Mouse (Mus musculus) gastrocnemius, adult 8-10 months (tissue): ENCODE results near the gene Swi5. TPM values are rescaled to one million over a fixed set of nuclear protein-coding genes. Genes with fewer than 3 reads are reported as not detected.

Experiments used
- DNase-seq, 2 experiments: peaks; one replicate each; pipeline ENCODE4 v3.0.0; 2022; ENCODE audit warnings: low spot score in 2 of 2
- total RNA-seq, 4 experiments: library from RNA; stranded (reverse); gene quantifications; 2 replicates each; pipeline ENCODE4 v1.2.4; 2022

Gene Swi5
- 100 to 1,000 TPM; 137 to 150 (median 140) TPM for total RNA-seq

DNA sequence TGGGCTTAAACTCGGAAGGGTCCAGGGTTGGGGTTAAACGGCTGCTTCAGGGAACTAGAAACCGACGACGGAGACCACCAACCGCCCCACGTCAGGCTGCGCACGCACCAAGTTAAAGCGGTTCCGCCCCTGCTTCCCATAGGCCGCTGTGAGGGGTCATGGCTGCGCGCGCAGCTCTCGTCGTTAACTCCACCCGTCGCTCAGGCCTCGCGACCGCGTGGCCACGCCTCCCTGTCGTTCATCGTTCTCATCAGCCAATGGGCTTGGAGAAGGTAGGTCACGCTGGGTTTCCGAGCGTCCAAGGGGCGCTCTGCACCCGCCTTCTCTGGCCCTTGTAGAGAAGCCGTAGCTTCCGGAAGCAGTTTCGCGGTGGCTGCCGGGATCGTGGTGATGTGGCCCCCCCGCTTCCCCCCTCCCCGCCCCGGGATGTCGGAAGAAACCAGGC, at the start of gene Swi5:
Gene Swi5, minus strand, starts transcription at position 153 of the 445 bp plus-strand sequence.
- peak; percentile 96 to 98 for DNase-seq

DNA sequence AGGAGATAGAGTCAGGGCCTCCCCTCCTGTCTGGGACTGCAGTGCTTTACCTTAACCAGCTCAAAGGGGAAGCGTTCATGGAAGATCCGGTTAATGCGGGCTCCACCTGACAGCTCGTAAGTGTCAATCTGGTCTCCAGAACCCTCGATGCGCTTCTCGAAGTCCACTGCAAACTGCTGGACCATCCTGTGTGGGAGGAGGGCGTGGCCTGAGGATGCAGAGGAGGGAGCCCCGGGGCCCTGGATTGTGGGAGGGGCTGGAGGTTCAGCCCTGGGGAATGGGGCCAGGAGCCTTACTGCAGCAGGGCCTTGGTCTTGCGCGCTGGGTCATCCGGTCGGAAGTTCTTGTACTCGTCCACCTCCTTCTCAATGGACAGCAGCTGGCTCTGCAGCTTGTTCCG, 48.0 kb upstream of the Swi5 start:
- DNase-seq, result no peak

DNA sequence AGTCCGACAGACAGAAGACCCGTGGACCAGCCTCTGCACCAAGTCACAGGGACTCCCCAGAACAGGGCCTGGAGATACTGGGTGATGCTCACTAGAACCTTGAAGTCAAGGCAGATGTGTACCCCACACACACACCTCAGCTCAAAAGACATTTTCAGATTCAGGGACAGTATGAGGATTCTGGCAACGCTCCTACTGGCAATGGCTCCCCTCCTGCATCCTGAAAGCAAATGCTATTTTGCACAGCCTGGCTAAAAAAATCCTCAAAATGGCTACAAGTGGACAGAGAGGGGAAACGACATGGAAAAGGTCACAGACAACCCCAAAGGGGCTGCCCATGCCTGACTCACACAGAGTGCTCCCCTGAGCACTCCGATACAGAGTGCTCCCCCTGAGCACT, 44.3 kb upstream of the Swi5 start:
- no peak for DNase-seq

DNA sequence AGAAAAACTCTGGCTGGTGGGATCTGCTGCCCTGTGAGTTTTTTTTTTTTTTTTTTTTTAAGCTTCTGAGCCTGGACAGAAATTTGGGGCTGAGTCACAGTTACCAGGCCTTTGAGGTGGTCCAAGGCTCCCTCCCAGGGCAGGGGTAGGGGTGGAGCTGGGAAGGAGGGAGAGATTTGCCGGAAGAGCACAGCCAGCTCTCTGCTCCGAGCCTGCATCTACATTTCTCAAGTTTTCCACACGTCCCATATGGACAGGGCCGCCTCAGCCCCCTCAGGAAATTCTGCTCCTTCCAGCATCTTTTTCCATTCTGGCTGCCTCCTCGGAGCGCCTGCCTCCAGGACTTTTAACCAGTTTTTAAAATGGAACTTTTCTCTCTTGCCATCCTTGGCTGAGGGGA, 41.7 kb upstream of the Swi5 start:
- DNase-seq, result no peak

DNA sequence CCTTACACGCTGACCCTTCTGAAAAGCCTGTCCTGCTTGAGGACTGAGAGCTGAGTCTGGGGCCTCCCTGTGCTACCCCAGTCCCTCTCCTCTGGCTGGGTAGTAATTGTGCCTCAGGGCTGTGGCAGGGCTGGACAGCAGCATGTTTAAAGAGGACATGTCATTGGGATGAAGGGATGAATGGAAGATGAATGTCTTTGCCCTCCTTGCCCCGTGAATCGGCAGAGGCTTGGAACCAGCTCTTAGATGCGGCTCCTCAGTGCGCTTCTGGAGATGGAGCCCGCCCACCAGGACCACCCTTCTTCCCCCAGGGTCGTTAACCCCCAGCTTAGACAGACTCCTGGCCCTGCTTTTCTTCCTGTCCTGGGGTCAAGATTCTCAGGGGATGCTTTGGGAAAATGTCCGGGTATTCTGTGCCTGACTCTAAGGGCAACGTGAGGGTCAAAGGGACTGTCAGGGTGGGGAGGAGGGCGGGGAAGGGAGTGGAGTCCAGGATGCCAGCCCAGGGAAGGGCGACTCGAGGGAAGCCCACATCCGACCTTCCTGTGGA, 41.1 kb upstream of the Swi5 start:
- no peak for DNase-seq

DNA sequence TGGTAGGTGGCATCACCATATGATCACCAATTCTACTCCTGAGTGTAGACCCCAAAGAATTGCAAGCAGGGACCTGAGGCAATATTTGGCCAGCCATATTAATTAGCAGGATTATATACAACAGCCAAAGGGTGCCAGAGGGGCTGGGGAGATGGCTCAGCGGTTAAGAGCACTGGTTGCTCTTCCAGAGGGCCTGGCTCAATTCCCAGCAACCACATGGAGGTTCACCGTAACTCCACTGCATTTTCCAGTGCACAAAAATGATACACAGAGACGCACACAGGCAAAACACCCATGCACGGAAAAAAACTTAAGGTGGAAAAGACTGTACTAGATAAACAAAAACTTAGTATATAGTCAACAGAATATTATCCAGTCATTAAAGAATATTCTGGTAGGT, 39.3 kb upstream of the Swi5 start:
- no peak for DNase-seq

DNA sequence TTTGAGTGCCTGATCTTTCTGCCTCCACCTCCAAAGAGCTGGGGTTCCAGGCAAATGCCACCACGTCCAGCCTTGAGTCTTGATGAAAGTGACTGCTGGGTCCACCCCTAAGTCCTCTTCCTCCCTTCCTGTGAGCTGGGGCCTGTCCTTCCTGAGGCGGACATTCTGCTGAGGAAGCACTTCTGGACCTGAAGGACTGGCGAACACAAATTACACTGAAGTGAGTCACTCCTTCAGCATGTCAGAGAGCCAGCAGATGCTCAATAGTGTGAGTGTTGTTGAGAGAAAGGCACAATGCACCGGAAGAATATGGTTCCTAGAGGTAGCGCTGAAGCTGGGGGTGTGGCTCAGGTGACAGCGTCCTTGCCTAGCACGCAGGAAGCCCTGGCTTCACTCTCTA, 37.5 kb upstream of the Swi5 start:
- DNase-seq, result no peak

DNA sequence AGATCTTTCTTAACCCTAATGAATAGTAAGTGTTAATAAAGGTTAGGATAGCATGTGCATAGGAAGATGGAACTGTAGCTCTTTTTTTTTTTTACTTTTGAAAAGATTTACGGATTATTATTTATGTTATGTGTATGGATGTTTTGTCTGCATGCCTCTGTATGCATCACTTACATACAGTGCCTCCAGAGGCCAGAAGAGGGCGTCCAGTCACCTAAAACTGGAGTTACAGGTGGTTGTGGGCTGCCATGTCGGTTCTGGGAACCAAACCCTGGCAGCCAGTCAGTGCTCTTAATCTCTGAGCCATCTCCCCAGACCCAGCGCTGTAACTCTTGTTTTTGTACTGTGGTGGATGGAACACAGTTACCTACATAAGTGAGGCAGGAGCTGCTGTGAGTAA, 36.4 kb upstream of the Swi5 start:
- DNase-seq, result no peak

DNA sequence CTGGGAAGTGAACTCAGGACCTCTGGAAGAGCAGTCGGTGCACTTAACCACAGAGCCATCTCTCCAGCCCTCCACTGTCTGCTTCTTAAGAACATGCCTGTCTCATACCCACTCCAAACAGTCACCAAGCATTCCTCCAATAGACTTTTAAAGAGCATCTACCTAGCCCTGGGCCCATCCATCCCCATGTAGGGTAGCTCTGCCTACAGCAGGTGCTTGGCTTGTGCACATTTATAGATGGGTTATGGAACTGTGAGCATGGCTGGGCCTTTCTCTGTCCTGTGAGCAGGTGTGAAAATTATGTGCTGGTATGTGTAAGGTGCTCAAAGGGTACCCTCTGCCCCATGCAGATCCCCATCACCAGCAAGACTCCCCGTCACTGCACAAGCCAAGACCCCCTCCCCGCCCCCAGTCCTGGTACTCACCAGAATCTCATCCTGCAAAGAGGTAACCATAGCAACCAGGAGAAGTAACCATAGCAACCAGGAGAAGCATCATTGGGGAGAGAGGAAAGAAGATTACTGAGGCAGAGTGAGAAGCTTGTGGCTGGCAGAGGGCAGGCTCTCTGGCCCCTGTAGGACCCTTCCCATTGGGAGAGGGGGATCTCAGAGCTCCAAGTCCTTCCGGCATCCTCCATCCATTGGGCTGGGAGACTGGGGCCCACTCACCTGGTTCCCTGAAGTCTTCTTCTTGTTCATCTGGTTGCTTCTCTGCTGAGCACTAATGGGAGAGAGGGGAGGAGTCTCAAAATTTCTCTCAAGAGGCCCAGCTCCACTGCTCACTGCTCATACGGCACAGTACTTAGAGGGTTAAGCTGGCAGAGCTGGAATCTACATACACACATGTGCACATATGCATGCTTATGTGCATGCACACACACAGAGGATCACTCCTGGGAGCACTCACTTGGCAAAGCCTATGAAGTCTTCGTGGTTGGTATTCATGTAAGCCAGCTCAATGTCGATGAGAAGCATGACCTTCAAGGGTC, 35.2 kb upstream of the Swi5 start:
- DNase-seq, result no peak

DNA sequence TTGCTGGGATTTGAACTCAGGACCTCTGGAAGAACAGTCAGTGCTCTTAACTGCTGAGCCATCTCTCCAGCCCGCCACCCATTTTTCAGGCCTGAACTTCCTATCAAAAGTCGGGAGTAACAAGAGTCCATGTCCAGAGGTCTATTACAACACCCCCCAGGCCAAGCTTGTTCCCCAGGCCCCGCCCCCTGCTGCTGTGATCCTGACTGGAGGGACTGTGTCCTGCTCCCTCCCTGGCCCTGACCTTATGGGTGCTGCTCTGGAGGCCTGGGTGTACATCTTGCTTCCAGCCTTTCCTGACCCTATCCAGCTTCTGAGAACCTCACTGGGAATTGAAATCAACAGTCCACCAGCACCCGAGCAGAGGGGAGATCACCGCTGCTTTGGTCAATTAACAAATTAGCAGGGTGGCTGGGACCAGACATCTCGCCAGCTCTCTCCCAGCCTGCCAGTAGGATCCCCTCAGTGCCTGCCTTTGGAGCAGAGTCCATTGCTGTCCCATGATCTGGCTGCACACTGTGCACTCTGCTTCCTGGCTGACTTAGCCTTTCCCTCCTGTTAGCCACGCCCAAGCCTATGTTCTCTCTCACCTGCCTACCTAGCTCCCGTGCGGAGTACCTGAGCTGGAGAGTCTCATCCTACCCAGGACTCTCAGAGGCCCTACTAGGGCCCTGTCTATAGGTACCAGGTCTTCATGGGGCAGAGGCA, 33.9 kb upstream of the Swi5 start:
- DNase-seq, result no peak

DNA sequence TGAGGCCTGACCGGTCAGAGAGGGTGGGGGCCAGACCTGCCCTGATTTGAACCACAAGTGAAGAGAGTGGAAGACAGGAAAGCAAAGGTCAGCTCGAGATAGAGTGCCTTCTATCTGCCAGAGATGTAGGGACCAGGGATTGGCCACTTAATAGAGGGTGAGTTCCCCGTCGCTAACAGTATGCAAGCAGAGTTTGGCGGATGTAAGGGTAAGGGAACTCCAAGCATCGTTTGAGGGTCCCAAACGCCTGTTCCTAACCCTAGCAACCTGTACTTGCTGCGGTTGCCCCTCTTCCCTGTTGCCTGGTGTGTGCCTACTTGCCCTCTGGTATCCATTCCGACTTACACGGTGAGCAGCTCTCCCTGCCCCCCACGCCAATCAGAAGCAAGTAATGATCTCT, 32.8 kb upstream of the Swi5 start:
- no peak for DNase-seq

DNA sequence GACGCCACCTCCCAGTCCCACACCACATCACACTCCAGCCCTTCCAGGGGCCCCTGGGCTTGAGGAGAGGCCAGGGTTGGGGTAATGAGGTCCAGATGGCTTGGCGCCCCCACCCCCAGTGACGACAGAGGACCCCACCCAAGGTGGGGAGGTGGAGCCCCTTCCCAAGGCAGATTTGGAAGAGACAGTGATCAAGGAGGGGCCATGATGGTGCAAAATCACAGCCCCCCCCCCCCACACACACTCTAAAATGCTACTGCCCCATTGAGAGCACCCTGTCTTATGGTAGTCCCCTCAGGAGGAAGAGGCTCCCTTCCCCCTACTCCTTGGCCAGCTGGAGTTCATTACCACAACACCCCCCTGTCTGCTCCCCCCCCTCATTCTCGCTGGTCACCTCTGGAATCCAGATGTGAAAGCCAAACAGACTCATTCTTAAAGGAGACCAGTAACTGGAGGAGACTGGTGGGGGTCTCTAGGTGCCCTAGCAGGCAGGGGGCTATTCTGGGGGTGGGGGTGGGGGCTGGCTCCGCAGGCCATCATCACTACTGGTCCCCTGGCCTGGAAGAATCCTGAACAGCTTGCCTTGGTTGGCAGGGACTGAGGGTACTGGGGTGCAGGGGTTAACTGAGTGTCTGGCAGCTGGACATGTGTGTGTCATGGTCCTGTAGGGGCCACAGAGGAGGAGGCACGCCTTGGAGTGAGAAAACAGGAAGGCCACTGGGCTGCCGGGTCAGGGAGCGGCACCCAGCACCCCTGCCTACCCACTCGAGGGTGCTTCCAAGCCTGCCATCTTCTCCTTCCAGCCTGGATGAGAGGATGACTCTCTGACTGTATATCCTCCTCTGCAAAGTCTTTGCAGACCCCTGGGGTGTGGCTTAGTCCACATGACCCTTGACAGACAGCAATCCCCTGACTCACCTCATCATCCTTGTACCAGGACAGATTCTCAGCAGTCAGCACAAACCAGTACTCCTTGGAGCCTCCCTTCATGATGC, 32.0 kb upstream of the Swi5 start:
- peak; percentile 59 to 62 for DNase-seq

DNA sequence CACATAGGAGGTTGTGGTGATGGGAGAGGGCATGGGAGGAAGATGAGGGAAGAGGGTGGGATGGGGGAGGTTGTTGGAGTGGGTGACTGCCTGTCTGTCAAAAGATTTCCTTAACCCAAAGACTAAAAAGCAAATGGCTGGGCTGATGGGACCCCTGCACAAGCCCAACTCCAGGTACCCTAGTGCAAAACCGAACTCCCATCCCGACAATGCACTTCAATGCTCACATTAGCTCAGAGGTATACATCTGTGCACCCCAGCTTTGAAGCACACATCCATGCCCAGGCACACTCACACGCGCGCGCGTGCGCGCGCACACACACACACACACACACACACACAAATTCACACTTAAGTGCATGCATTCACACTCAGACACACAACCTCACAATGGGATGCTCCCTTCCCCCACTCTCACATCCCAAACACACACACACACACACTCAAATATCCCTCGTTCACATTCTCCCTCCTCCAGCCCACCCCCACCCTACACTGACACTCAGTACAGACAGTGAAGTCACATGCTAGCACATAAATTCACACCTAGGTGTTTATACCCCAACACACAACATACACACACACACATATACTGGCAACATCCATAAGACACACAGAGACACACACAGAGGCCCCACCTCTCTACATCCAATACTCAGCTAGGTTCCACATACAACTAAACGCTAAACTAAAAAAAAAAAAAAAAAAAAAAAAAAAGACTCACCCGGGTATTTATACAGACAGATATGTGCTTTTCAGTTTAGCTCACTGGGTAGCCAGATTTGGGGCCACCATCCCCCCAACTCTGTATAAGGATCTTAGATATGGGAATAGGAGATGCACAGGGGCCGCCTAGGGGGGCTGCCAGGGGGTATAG, 31.1 kb upstream of the Swi5 start:
- no peak for DNase-seq

DNA sequence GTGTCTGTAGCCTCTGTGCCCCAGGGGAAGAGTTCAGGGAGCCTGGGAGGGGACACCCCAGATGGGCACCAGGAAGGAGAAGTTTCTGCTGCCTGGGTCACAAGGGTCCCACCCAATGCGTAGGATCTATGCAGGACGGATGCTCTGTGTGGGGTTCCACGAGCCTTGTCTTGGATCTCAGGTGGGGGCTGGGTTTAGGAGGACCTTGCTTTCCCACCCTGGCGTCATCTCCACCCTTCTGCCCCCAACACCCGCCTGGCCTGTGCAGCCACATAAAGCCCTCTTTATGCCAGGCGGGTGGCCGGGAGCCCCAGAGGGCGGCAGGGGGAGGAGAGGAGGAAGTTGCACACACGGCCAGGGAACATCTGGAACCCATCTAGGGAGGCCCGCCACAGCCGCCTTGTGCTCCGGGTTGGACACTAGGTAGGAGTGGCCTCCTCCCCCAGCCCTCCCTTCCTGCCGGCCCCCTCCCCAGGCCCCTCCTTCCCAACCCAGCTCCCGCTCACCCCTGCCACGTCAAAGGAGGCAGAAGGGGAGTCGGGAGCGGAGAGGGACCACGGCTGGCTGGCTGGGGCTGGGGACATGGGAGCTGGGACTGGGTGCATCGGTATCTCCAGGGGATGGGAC, 30.0 kb upstream of the Swi5 start:
- peak; percentile 61 to 70 for DNase-seq

DNA sequence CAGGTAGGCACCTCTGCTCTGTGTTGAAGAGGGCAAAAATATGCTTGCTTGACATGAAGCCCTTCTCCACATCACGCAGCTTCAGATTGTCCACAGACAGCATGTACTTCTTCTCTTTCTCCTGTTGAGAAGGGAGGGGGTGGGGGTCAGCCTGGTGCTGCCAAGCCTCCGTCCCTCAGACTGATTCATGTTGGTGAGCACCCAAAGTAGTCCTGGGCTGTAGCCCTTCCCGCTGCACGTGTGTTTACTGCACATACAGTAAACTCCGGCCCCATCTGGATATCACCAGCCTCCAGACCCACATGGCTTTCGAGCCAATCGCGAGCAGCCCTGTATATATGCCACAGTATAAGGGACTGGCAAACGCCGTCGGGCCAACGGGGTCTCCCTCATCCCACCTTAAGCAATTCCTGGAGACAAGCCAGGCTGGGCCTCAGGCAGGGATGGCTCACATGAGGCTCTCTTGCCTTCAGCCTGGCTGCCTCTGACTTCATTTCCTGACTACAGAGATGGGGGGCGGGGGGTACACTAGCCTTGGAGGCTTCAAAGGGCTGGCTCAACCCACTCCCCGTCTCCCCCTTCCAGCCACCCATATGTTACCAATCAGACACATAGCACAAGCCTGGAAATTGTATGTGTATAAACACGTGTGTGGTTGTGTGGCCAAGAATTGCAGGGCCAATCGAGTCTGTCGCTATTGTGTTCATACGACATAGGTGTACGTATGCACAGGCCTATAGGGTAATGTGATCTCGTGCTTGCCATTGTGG, 29.2 kb upstream of the Swi5 start:
- DNase-seq, result no peak

DNA sequence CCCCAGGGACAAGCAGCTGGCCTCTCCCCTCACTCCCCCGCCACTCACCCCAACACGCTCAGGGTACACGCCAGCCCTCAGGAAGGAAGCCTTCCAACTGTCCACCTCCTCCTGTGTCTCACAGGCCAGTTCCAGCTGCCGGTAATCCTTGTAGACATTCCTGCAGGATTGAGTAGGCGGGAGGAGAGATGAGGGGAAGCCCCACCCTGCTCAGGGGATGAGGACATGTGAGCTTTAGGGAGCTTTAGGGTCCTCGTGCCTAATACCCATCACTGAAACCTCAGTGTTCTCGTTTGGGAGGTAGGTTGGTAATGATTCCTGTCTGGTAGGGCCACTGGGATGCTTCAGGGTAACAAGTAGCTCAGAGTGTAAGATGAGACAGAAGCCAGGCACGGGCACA, 27.9 kb upstream of the Swi5 start:
- no peak for DNase-seq

DNA sequence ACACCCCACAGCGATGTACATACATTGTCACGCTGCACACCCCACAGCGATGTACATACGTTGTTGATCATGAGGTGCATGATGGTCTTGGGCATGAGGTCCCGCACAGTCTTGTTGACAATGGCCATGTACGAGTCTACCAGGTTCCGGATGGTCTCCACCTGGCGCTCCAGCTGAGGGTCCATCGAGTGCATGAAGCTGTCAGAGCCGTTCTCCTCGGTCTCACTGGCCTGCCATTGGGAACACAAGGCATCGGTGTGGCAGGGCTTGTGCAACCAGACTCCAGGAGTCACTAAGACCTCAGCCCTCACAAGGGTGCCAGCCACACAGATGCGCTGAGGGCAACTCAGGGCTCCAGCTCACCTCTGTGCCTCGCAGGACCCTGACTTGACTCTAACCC, 27.0 kb upstream of the Swi5 start:
- no peak for DNase-seq

DNA sequence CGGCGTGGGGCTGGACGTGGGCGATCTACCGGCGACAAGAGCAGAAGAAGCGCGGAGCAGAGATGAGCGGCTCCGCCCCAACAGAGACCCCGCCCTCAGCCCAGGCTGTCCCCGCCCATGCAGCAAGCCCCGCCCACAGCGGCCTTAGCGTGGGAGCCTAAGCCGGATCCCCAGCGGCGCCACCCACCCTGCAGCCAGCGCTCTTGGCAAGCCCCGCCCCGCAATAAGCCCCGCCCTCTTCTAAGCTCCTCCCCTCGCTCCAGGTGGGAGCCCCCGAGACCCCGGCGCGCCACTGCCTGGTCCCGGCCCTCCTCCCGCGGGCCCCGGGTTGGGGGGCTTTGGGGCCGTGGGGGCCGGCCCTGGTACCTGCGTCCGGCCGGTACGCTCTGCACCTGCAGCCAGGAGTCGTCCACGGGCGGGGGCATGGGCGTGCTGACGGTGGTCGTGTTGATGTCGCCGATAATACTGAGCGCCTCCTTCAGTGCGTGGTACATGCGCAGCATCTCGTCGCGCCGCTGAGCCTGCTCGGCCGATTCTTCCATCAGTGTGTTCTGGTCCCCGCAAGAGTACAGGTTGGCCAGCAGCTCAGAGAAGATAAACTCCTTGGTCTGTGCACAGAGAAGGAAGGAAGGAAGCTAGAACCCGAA, 24.6 kb upstream of the Swi5 start:
- peak; percentile 54 to 65 for DNase-seq
